Mouse (Mus musculus) lung, adult 2 months (tissue): ENCODE measurements around the gene Nat14. TPM values are rescaled to one million over a fixed set of nuclear protein-coding genes. Genes with fewer than 3 reads are reported as not detected.
A peak's percentile ranks its signal among the peaks of the same experiment; 100 is the strongest.

Experiments
- DNase-seq: peaks from one replicate; pipeline ENCODE4 v3.0.0; 2022
- H3K4me1 ChIP-seq: fragments of 200-500 bp; 2 replicates; pipeline ENCODE4 v1.6.1; 2011; ENCODE audit warnings: low read length; ENCODE audit not compliant: control insufficient read depth, insufficient read depth
- H3K4me3 ChIP-seq: fragments of 200-500 bp; replicated peaks from 2 replicates; pipeline ENCODE3; 2011; ENCODE audit warnings: low read depth, mild to moderate bottlenecking, control low read depth, low read length; ENCODE audit errors: extremely low read depth
- CTCF ChIP-seq: fragments of 200-500 bp; IDR thresholded peaks from 2 replicates; pipeline ENCODE4 v1.5.1; 2011; ENCODE audit warnings: mild to moderate bottlenecking, low read length, control low read depth; ENCODE audit not compliant: insufficient read depth
- POLR2A ChIP-seq: fragments of 200-500 bp; IDR thresholded peaks from 2 replicates; pipeline ENCODE4 v1.6.1; 2011; ENCODE audit warnings: low read depth, mild to moderate bottlenecking, control low read depth, low read length, borderline replicate concordance; ENCODE audit errors: extremely low read depth
- WGBS: fragments of 180-500 bp; shearing (Covaris S2); methylation state at CpG from one replicate; pipeline ENCODE4 v1.1.7; 2018; 5-methylcytosine and 5-hydroxymethylcytosine counted together
- polyA plus RNA-seq: library from polyadenylated mRNA; depleted of rRNA; stranded (reverse); fragments of >200 nt; gene quantifications from 2 replicates; pipeline ENCODE4 v1.2.3, GENCODE M21; 2012

Gene Nat14
- polyA plus RNA-seq, 1 experiment, result 7.6 TPM

DNA sequence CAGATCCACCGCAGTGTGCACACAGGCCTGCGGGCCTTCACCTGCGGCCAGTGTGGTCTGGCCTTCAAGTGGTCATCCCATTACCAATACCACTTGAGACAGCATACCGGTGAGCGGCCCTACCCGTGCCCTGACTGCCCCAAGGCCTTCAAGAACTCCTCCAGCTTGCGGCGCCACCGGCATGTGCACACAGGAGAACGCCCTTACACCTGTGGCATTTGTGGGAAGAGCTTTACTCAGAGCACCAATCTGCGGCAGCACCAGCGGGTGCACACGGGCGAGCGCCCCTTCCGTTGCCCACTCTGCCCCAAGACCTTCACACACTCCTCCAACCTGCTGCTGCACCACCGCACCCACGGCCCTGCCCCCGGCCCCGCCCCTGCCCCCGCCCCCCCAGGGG lies 2.7 kb upstream of the Nat14 start:
- no peak for DNase-seq
- TF ChIP-seq POLR2A (no peak), CTCF (no peak)
- Histone ChIP-seq H3K4me3 (no peak overlapping the region), H3K4me1 (peaks cover 16% of the 10 kb centered on the region)
- 89% methylated on average over 21 of the region's 21 CpGs for WGBS

DNA sequence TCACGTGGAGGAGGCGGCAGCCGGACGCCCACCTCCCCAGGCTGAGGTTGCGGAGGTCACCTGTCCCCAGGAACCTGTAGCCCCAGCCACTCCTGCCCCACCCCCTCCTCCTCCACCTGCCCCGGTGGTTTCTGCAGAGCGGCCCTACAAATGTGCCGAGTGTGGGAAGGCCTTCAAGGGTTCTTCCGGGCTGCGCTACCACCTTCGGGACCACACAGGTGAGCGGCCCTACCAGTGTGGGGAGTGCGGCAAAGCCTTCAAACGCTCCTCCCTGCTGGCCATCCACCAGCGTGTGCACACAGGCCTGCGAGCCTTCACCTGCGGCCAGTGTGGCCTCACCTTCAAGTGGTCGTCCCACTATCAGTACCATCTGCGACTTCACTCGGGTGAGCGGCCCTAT lies 1.9 kb upstream of the Nat14 start:
- Histone ChIP-seq H3K4me3 (no peak overlapping the region), H3K4me1 (peaks cover 16% of the 10 kb centered on the region)
- DNase-seq, result no peak
- WGBS, result 93% methylated on average over 21 of the region's 21 CpGs
- TF ChIP-seq CTCF, result no peak
- no peak for TF ChIP-seq POLR2A

DNA sequence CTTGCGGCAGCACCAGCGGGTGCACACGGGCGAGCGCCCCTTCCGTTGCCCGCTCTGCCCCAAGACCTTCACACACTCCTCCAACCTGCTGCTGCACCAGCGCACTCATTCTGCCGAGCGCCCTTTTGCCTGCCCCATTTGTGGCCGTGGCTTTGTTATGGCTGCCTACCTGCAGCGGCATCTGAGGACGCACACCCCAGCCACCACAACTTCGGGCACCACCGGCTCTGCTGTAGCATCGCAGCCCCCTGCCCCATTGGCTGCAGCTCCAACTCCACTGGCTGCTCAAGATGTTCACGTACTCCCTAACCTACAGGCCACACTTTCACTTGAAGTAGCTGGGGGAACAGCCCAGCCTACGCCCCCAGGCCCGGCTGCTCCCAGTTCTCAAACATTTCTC lies 1.3 kb upstream of the Nat14 start:
- TF ChIP-seq CTCF (no peak), POLR2A (no peak)
- WGBS, result 93% methylated on average over 19 of the region's 19 CpGs

DNA sequence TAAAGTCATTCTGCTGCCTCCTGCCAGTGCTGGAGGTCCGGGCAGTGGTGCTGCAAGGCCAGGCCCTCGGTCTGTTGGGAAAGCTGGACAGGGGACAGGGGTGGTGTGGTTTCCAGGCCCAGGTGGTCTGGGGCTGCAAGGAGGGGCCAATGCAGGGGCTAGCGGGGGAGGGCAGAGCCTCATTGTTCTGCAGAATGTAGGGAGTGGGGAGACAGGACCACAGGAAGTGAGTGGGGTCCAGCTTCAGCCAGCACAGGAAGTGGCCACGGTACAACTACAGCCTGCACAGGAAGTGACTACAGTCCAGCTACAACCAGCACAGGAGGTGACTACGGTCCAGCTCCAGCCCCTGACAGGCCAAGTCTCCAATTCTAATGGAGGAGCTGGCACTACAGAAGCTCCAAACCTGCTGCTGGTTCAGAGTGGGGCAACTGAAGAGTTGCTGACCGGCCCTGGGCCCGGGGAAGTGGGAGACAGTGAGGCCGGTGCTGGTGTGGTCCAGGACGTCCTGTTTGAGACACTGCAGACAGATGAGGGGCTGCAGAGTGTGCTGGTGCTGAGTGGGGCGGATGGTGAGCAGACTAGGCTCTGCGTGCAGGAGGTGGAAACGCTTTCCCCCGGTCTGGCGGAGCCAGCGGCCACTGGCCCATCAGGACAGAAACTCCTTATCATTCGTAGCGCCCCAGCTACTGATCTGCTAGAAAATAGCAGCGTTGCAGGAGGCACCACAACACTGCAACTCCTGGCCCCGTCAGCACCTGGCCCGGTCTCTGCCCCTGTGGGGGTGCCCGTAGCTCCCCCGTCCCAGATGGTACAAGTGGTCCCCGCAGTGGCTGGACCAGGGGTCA lies 628 bp upstream of the Nat14 start:
- no peak for TF ChIP-seq CTCF
- no peak for TF ChIP-seq POLR2A
- Histone ChIP-seq H3K4me3 (no peak overlapping the region), H3K4me1 (peaks cover 11% of the 10 kb centered on the region)
- 53% methylated on average over 23 of the region's 23 CpGs for WGBS
- DNase-seq, result no peak

More for the DNA sequence above, 1.3 kb upstream of the Nat14 start:
- no peak overlapping the region for H3K4me3 ChIP-seq
- peaks cover 16% of the 10 kb centered on the region for H3K4me1 ChIP-seq
- no peak for DNase-seq

DNA sequence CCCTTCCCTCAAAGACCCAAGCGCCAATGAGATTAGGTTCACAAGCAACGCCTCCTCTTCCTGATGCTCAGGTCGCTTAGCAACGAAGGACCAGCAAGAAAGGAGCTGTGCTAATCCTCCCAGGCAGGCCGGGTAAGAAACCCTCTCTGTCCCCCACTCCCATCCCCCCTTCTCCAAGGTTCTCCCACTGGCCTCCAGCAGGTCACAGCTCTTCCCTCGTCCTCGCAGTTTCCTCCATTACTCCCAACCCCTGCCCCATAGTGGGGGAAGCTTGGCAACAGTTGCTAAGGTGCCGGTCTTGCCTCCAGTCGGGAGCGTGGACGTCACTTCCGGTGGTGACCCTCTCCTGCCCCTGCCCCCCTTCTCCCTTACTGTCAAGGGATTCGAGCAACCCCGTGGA lies 680 bp downstream of the Nat14 start:
- H3K4me1 ChIP-seq, result peaks cover 7% of the 10 kb centered on the region
- no peak overlapping the region for H3K4me3 ChIP-seq
- no peak for TF ChIP-seq CTCF
- TF ChIP-seq POLR2A, result peak; percentile 11; the same call in 1 of the 2 replicates
- DNase-seq, result no peak
- 1% methylated on average over 14 of the region's 14 CpGs for WGBS

DNA sequence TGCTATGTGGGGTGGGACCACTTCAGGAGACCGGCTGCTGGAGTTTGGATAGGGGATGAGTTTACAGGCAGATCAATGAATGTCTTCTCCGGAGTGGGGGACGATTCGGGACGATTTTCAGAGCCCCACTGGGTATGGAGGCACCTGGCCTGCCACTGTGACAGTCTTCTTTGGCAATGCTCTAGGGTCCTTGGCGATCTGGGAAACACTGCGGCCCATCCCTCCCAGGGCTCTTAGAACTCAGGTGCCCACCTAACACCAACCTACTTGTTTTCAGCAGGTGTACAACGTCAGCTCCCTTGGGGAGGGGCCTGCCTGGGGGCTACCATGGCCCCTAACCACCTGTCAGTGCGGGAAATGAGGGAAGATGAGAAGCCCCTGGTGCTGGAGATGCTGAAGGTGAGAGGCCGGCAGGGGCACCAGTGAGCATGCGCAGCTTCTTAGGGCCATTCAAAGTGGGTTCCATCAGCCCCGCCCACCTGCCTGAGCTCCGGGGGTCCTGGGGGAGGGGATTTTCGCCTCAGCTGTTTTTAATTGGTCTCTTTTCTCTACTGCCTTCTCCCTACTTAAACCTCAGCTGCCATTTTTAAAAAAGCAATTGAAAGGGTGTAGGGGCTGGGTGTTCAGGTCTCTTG lies 1.2 kb downstream of the Nat14 start:
- no peak for TF ChIP-seq POLR2A
- no peak for TF ChIP-seq CTCF
- H3K4me3 ChIP-seq, result no peak overlapping the region
- 4% methylated on average over 14 of the region's 14 CpGs for WGBS
- peaks cover 7% of the 10 kb centered on the region for H3K4me1 ChIP-seq
- no peak for DNase-seq

DNA sequence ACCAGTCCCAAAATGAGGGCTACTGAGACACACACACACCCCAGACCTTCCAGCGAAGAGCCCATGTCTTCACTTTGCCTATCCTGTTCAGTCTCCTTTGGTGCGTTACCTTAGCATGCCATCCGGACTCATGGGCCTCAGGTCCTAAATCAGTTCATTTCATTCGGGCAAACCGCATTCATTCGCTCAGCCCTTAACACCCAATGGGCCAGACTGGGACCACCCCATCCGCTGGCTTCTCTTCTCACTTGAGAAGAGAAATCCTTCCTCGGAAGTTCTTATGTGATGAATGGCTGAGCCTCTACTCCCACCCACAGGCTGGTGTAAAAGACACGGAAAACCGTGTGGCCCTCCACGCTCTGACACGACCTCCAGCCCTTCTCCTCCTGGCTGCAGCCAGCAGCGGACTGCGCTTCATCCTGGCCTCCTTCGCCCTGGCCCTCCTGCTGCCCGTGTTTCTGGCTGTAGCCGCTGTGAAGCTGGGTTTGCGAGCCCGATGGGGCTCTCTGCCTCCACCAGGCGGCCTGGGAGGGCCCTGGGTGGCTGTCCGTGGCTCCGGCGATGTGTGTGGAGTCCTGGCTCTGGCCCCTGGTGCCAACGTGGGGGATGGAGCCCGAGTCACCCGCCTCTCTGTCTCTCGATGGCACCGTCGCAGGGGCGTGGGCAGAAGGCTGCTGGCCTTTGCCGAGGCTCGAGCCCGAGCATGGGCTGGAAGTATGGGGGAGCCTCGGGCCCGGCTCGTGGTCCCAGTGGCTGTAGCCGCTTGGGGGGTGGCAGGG lies 1.9 kb downstream of the Nat14 start:
- Histone ChIP-seq H3K4me1 (peaks cover 7% of the 10 kb centered on the region), H3K4me3 (no peak overlapping the region)
- peak; percentile 31 for DNase-seq
- no peak for TF ChIP-seq POLR2A
- no peak for TF ChIP-seq CTCF
- WGBS, result 7% methylated on average over 37 of the region's 37 CpGs

DNA sequence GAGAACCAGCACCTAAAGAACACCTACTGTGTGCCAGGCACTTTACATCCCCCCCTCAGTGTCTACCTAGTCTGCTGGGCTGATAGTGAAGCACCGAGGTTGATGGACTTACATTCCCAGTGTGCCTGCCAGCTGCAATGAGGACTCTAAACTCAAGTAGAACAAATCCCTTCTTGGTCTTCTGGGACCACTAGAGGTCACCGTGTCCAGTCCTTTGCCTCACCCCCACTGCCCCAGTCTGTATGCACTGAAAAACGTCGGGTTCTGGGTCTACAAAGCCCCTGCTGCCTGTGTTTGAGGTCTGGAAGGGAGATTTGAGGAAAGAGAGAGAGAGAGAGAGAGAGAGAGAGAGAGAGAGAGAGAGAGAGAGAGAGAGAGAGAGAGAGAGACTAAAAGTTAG lies 2.7 kb downstream of the Nat14 start:
- TF ChIP-seq POLR2A (no peak), CTCF (no peak)
- Histone ChIP-seq H3K4me1 (peaks cover 7% of the 10 kb centered on the region), H3K4me3 (no peak overlapping the region)
- DNase-seq, result no peak
- WGBS, result 4% methylated on average over 4 of the region's 4 CpGs

DNA sequence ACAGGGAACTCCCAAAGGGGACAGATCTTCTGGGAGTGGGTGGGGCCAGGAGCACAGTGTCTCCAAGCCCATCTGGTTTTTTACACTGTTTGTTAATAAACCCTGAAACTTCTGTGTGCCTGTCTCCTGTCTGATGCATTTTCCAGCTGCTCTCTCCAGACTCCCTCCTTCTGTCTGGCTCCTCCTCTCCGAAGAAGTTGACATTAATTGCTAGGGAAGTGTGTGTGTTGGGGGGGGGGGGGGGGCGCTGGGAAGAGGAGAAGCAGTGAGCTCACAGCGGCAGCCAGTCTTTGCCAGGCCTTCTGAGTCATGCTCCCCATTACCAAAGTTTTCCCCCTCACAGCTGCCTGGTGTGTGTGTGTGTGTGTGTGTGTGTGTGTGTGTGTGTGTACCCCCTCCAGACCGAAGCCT lies 3.1 kb downstream of the Nat14 start:
- no peak for DNase-seq
- TF ChIP-seq CTCF (no peak), POLR2A (no peak)
- Histone ChIP-seq H3K4me1 (peaks cover 7% of the 10 kb centered on the region), H3K4me3 (no peak overlapping the region)
- WGBS, result 2% methylated on average over 3 of the region's 4 CpGs
